Mouse (Mus musculus): ENCODE data around the gene Gm10309.

Gene Gm10309

GRCm38 (mm10) chr17:86470160-86470559 lies 34.9 kb downstream of the Gm10309 start:
- DNase-seq (ENCODE audit: low spot score): no peak

GRCm38 (mm10) chr17:86467967-86468366 lies 37.1 kb downstream of the Gm10309 start:
- no peak for DNase-seq (ENCODE audit: low spot score)

- no peak for DNase-seq (ENCODE audit: low spot score)
Measured at GRCm38 (mm10) chr17:86467291-86467898, 37.6 kb downstream of the Gm10309 start.

- no peak for DNase-seq (ENCODE audit: low spot score)
Measured at GRCm38 (mm10) chr17:86466871-86467270, 38.2 kb downstream of the Gm10309 start.

- no peak for DNase-seq (ENCODE audit: low spot score)
Measured at GRCm38 (mm10) chr17:86466412-86466811, 38.6 kb downstream of the Gm10309 start.

GRCm38 (mm10) chr17:86465865-86466264 lies 39.2 kb downstream of the Gm10309 start:
- no peak for DNase-seq (ENCODE audit: low spot score)

- DNase-seq (ENCODE audit: low spot score): no peak
Measured at GRCm38 (mm10) chr17:86464689-86465363, 40.2 kb downstream of the Gm10309 start.

GRCm38 (mm10) chr17:86464197-86464596 lies 40.8 kb downstream of the Gm10309 start:
- no peak for DNase-seq (ENCODE audit: low spot score)

GRCm38 (mm10) chr17:86463369-86463768 lies 41.7 kb downstream of the Gm10309 start:
- DNase-seq (ENCODE audit: low spot score): no peak

- DNase-seq (ENCODE audit: low spot score): no peak
Measured at GRCm38 (mm10) chr17:86460645-86461430, 44.2 kb downstream of the Gm10309 start.

- no peak for DNase-seq (ENCODE audit: low spot score)
Measured at GRCm38 (mm10) chr17:86458302-86458980, 46.6 kb downstream of the Gm10309 start.

- DNase-seq (ENCODE audit: low spot score): no peak
Measured at GRCm38 (mm10) chr17:86456512-86456911, 48.5 kb downstream of the Gm10309 start.

GRCm38 (mm10) chr17:86454351-86454706 lies 50.7 kb downstream of the Gm10309 start:
- DNase-seq (ENCODE audit: low spot score): no peak

- no peak for DNase-seq (ENCODE audit: low spot score)
Measured at GRCm38 (mm10) chr17:86453673-86454350, 51.2 kb downstream of the Gm10309 start.

GRCm38 (mm10) chr17:86452934-86453333 lies 52.1 kb downstream of the Gm10309 start:
- no peak for DNase-seq (ENCODE audit: low spot score)

All from ovary, postnatal 10 days (tissue).